Mouse (Mus musculus): ENCODE results near the gene Kat2b. TPM values are rescaled to one million over a fixed set of nuclear protein-coding genes. Genes with fewer than 3 reads are reported as not detected.

The Kat2b gene
- 6.5 and 7.9 TPM in 2 replicates for polyA plus RNA-seq (2012; rRNA removed)

DNA sequence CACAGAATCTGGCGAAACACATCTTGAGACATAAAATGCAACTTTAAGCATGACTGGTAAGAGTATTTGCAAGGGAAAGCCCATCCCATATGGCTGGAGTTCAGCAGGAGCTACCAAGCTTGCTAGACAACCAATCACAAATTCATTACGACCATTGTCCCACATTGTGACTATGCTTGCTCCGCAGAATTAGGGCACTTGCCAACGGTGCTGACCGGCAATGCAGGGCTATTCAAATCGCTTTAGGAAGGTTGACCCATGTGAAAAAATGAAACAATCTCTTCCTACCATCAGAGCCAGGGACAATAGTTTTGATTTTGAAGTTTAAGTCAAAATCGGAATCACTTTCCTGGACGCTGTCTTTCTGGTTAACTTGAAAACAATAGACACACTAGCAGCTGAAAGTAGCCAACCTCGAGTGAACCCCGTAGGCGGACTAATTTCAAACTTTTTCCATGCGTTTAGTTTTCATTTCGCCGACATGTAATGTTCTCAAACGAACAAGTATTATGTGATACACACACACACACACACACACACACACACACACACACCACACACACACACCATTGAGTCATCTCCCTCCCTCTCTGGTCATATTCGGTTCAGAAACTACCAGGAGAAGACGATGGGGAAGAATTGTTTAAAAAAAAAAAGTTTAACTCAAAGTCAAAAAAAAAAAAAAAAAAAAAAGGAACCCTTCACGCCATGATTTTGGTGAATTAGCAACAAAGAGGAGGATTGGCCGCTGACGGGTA lies at the start of gene Kat2b:
Gene Kat2b, plus strand, starts transcription at position 701 of the 758 bp plus-strand sequence.

GRCm38 (mm10) chr17:53539351-53539750 lies 27.3 kb upstream of the Kat2b start, which contains the start of gene Pp2d1:
Gene Pp2d1, minus strand, starts transcription at chr17:53539451.

GRCm38 (mm10) chr17:53688877-53689802 lies 122.5 kb downstream of the Kat2b start, which contains the start of gene Sgo1:
Gene Sgo1, minus strand, starts transcription at chr17:53689333.

Other genes starting within 250 kb of the Kat2b start
- gene Efhb, start 103.5 kb upstream of the Kat2b start, polyA plus RNA-seq (2012; rRNA removed): 0.81 and 0.83 TPM in 2 replicates
- gene Rab5a, start 87.6 kb upstream of the Kat2b start, polyA plus RNA-seq (2012; rRNA removed): 52.1 and 98.3 TPM in 2 replicates
- gene Pp2d1, start 27.4 kb upstream of the Kat2b start, polyA plus RNA-seq (2012; rRNA removed): 0.04 TPM in 1 of 2 replicates, not detected in the other
- 24.0 and 27.3 TPM in 2 replicates for gene Sgo1, start 122.5 kb downstream of the Kat2b start, polyA plus RNA-seq (2012; rRNA removed)

Measured in central nervous system, embryonic 11.5 days (tissue).